Comparison of ENCODE assay signal across 8 mouse cellular contexts in genomic region chr11:120142601-120143051, GRCm38 (mm10). TPM values are rescaled to one million over a fixed set of nuclear protein-coding genes. Genes with fewer than 3 reads are reported as not detected.
DNase-seq lines count a peak whose midpoint lies in the region; ATAC-seq and TF ChIP-seq lines count a peak whose summit lies in the region.

No protein-coding gene starts in this region.

- TF ChIP-seq EP300 in heart, adult 2 months (IDR thresholded peaks at IDR 0.05; ENCODE audit: insufficient read depth, low read depth, low read length) = peak; percentile 90; the same call in 1 of the 2 replicates

- 14% methylated on average over 3 of the region's 3 CpGs for WGBS in heart, adult 2 months
- 63% methylated on average over 3 of the region's 3 CpGs for WGBS in lung, embryonic 16.5 days

- TF ChIP-seq POLR2A in heart, adult 2 months (IDR thresholded peaks at IDR 0.05; ENCODE audit: insufficient read depth, low read depth, low read length) = peak; percentile 58

- peaks cover 32% of the 10 kb centered on the region for H3K4me1 ChIP-seq in heart, adult 2 months (ENCODE audit: control insufficient read depth, insufficient read depth, low read length)
- peaks cover 17% of the 10 kb centered on the region for H3K4me1 ChIP-seq in lung, embryonic 16.5 days (replicated peaks; ENCODE audit: control insufficient read depth, insufficient read depth, low read length)

- H3K27ac ChIP-seq in heart, adult 2 months = peak overlapping the region; percentile 58
- peak overlapping the region; percentile 76 for H3K27ac ChIP-seq in lung, embryonic 16.5 days (ENCODE audit: low read length)

- H3K9me3 ChIP-seq in lung, embryonic 16.5 days (ENCODE audit: control insufficient read depth, low read length) = no peaks in the 10 kb centered on the region

- H3K4me3 ChIP-seq in heart, adult 2 months = no peak overlapping the region
- H3K4me3 ChIP-seq in lung, embryonic 16.5 days (ENCODE audit: low read length) = no peak overlapping the region

- peaks cover 3% of the 10 kb centered on the region; the same call in 1 of the 2 replicates for H3K79me2 ChIP-seq in heart, adult 2 months (replicated peaks; ENCODE audit: control insufficient read depth, insufficient read depth, low read length)

- H3K9ac ChIP-seq in heart, adult 2 months (ENCODE audit: low read depth, low read length) = no peak overlapping the region
- H3K9ac ChIP-seq in lung, embryonic 16.5 days (ENCODE audit: low read length) = no peak overlapping the region

- H3K4me2 ChIP-seq in lung, embryonic 16.5 days (ENCODE audit: low read depth, low read length) = no peak overlapping the region

- DNase-seq in left cerebral cortex, postnatal 10 days (ENCODE audit: extremely low spot score in 1 of 2, low spot score in 2 of 2) = peak; percentile 36 to 81
- DNase-seq in left cerebral cortex, adult 11 months (ENCODE audit: low spot score) = no peak
- DNase-seq in adrenal gland, postnatal 10 days = peak; percentile 61
- DNase-seq in heart, adult 2 months = peak; percentile 65 to 85
- DNase-seq in kidney, adult 9 months = peak; percentile 85
- DNase-seq in telencephalon, adult 2 months (ENCODE audit: low read depth, low spot score) = peak; percentile 46
- DNase-seq in yolk sac, embryonic 10.5 days (ENCODE audit: low spot score) = no peak

- peak; percentile 87 for ATAC-seq in lung, embryonic 16.5 days (ENCODE audit: low read depth)

- peak; percentile 64 for TF ChIP-seq CTCF in heart, adult 2 months (IDR thresholded peaks at IDR 0.05)

- H3K36me3 ChIP-seq in heart, adult 2 months (ENCODE audit: control insufficient read depth, insufficient read depth, low read length) = no peaks in the 10 kb centered on the region
- peaks cover 5% of the 10 kb centered on the region; the same call in 1 of the 2 replicates for H3K36me3 ChIP-seq in lung, embryonic 16.5 days (ENCODE audit: control insufficient read depth, insufficient read depth, low read length)

- H3K27me3 ChIP-seq in heart, adult 2 months (ENCODE audit: control insufficient read depth, insufficient read depth, low read length) = no peaks in the 10 kb centered on the region
- no peaks in the 10 kb centered on the region for H3K27me3 ChIP-seq in lung, embryonic 16.5 days (ENCODE audit: control insufficient read depth, insufficient read depth, low read depth, low read length)

- intact Hi-C loops in left cerebral cortex, postnatal 10 days (cut with DNase I) = no loop called here
- intact Hi-C loops in heart, adult 2 months (cut with DNase I) = loop anchor here (5.0 kb wide), 2 partner anchors 90 to 115 kb away; partner anchors contain the start of gene Bahcc1

RNA-seq across cellular contexts. Expression of gene Slc38a10, which starts 8.5 kb away (rescaled TPM):
- total RNA-seq in left cerebral cortex, postnatal 10 days (2021) = 100 to 1,000 TPM; 107 to 118 TPM
- 100 to 1,000 TPM; 113 to 117 TPM for total RNA-seq in adrenal gland, postnatal 10 days (2021)
- total RNA-seq in heart, adult 2 months (2021) = 10 to 100 TPM; 83.1 to 89.6 TPM
- polyA plus RNA-seq in heart, adult 2 months (2012; rRNA removed) = 84.5 and 128 TPM in 2 replicates
- 96.3 and 100 TPM in 2 replicates for polyA plus RNA-seq in lung, embryonic 16.5 days (2015; fragmentation: Nextera tagmentation; extraction: Ambion mirVana)

RNA-seq across cellular contexts. Expression of gene Ndufaf8, which starts 43.9 kb away (rescaled TPM):
- total RNA-seq in left cerebral cortex, postnatal 10 days (2021) = 10 to 100 TPM; 28.6 to 32.9 TPM
- total RNA-seq in adrenal gland, postnatal 10 days (2021) = 10 to 100 TPM; 53.1 to 53.9 TPM
- total RNA-seq in heart, adult 2 months (2021) = 10 to 100 TPM; 82.7 to 93.9 TPM
- 35.5 and 51.0 TPM in 2 replicates for polyA plus RNA-seq in heart, adult 2 months (2012; rRNA removed)
- 64.7 and 78.3 TPM in 2 replicates for polyA plus RNA-seq in lung, embryonic 16.5 days (2015; fragmentation: Nextera tagmentation; extraction: Ambion mirVana)

RNA-seq across cellular contexts. Expression of gene Tepsin, which starts 44.1 kb away (rescaled TPM):
- total RNA-seq in left cerebral cortex, postnatal 10 days (2021) = 10 to 100 TPM; 17.5 to 21.4 TPM
- total RNA-seq in adrenal gland, postnatal 10 days (2021) = 10 to 100 TPM in 1 of 2 experiments, 1 to 10 TPM in 1; 9.0 to 13.2 TPM
- total RNA-seq in heart, adult 2 months (2021) = 1 to 10 TPM; 6.1 to 6.3 TPM
- 19.1 and 22.8 TPM in 2 replicates for polyA plus RNA-seq in heart, adult 2 months (2012; rRNA removed)
- 17.8 and 18.2 TPM in 2 replicates for polyA plus RNA-seq in lung, embryonic 16.5 days (2015; fragmentation: Nextera tagmentation; extraction: Ambion mirVana)

RNA-seq across cellular contexts. Expression of gene Cep131, which starts 56.0 kb away (rescaled TPM):
- total RNA-seq in left cerebral cortex, postnatal 10 days (2021) = 10 to 100 TPM; 37.1 to 38.2 TPM
- total RNA-seq in adrenal gland, postnatal 10 days (2021) = 10 to 100 TPM; 52.2 to 87.4 TPM
- total RNA-seq in heart, adult 2 months (2021) = 10 to 100 TPM in 1 of 2 experiments, 1 to 10 TPM in 1; 9.3 to 10.7 TPM
- polyA plus RNA-seq in heart, adult 2 months (2012; rRNA removed) = 3.7 and 6.5 TPM in 2 replicates
- 15.3 and 16.4 TPM in 2 replicates for polyA plus RNA-seq in lung, embryonic 16.5 days (2015; fragmentation: Nextera tagmentation; extraction: Ambion mirVana)

Comparison
In these comparisons a context has a peak if more than half of its experiments do, and no peak if none do; other contexts are left out.
1. DNase-seq: peak in left cerebral cortex, postnatal 10 days (2 of 2), adrenal gland, postnatal 10 days (single experiment), heart, adult 2 months (2 of 2), kidney, adult 9 months (single experiment) and telencephalon, adult 2 months (single experiment); none in left cerebral cortex, adult 11 months (single experiment) and yolk sac, embryonic 10.5 days (single experiment).